Mouse (Mus musculus) myocyte (in vitro differentiated cells): ENCODE results near the gene Baz1a.

Source experiments
- E2F4 ChIP-seq: IDR thresholded peaks from one replicate; pipeline ENCODE4 v1.6.1; 2011; ENCODE audit warnings: mild to moderate bottlenecking, control low read depth, moderate library complexity; ENCODE audit not compliant: insufficient read depth
- MAX ChIP-seq: IDR thresholded peaks from one replicate; pipeline ENCODE4 v1.6.1; 2011; ENCODE audit warnings: low read depth, mild to moderate bottlenecking, control low read depth
- MYOD1 ChIP-seq, 3 experiments: IDR thresholded peaks; one replicate each; pipeline ENCODE4 v1.6.1; 2011; ENCODE audit warnings: control low read depth in 2 of 3, low read depth in 2 of 3, mild to moderate bottlenecking in 2 of 3, moderate library complexity in 1 of 3; ENCODE audit not compliant: insufficient read length in 2 of 3, control insufficient read depth in 1 of 3
- MYOG ChIP-seq, 3 experiments: IDR thresholded peaks; one replicate each; pipeline ENCODE4 v1.6.1; 2011; ENCODE audit warnings: control low read depth in 2 of 3, low read depth in 2 of 3, mild to moderate bottlenecking in 2 of 3; ENCODE audit not compliant: insufficient read length in 2 of 3, control insufficient read depth in 1 of 3, insufficient read depth in 1 of 3
- POLR2A ChIP-seq: IDR thresholded peaks from one replicate; pipeline ENCODE4 v1.6.1; 2011; ENCODE audit warnings: low read depth, mild to moderate bottlenecking, control low read depth, moderate library complexity; ENCODE audit not compliant: insufficient read length
- POLR2AphosphoS2 ChIP-seq: IDR thresholded peaks from one replicate; pipeline ENCODE4 v1.6.1; 2011; ENCODE audit warnings: low read depth, control low read depth; ENCODE audit not compliant: insufficient read length
- TCF12 ChIP-seq: IDR thresholded peaks from one replicate; pipeline ENCODE4 v1.6.1; 2011; ENCODE audit warnings: mild to moderate bottlenecking, control low read depth; ENCODE audit not compliant: poor library complexity, insufficient read depth, severe bottlenecking
- USF1 ChIP-seq: IDR thresholded peaks from one replicate; pipeline ENCODE4 v1.6.1; 2011; ENCODE audit warnings: low read depth, mild to moderate bottlenecking, control low read depth, moderate library complexity

- TF ChIP-seq POLR2A = no peak
- no peak for TF ChIP-seq MAX
- no peak for TF ChIP-seq TCF12
- TF ChIP-seq MYOD1 (IDR thresholded peaks at IDR 0.05; ENCODE audit: control insufficient read depth in 1 of 3, insufficient read length in 2 of 3, low read depth in 2 of 3) = no peak
- no peak for TF ChIP-seq POLR2AphosphoS2
- no peak for TF ChIP-seq MYOG (IDR thresholded peaks at IDR 0.05; ENCODE audit: control insufficient read depth in 1 of 3, insufficient read depth in 1 of 3, insufficient read length in 2 of 3, low read depth in 2 of 3)
- TF ChIP-seq USF1 = no peak
- TF ChIP-seq E2F4 = no peak
Observed at GRCm38 (mm10) chr12:54985257-54986051, 28.7 kb downstream of the Baz1a start.
